Mouse (Mus musculus) thymus, postnatal 14 days (tissue): ENCODE results near the gene Ecsit.

Experiments used
- DNase-seq: peaks from one replicate; pipeline ENCODE4 v3.0.0; 2021

The Ecsit gene

DNA sequence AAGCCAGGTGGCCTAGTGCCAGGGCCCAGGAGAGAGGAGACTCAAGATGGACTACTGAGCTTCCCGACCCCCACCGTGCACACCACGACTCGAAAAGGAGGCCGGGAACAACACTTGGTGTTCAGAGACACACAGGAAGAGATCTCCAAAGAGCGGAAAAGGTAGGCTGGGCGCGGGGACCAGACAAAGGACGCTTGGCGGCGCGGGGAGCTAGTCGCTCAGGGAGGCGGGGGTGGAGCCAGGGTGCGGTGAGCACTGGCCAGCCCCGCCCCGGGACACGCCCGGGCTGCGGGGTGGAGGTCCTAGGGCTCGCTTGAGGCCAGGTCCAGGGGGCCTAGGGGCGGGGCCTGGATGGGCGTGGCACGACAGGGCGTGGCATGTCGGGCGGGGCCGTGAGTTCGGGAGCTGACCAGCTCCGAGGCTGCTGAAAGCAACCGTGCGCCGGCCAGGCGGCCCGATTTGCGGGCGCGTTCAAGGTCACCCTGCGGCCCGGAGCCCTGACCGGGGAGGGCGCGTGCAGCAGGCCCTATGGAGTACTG lies 34.8 kb downstream of the Ecsit start:
- peak; percentile 50 for DNase-seq

DNA sequence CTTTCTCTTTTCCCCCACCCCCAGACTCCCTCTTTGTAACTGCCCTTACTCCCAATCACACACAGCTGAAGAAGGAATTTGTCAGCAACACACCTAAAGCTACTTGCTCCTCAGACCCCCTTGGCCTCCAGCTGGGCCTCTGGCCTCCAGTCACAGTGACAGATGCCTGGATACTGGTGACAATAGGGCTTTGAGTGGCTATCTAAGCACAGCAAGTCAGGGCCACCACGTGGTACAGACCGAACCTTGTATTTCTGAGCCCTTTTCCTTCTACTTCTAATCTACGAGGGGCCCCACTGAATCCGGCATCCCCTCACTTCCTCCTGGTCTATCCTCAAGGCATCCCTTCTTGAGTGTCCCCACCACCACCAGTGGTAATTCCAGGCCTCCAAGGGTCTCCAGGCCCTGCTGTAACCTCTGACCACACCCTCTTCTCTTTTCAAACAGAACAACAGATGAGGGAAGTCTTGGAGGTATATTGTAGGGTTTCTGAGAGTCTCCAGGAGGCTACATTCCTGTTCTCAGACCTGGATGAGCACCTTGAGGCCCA lies 35.4 kb downstream of the Ecsit start:
- no peak for DNase-seq

DNA sequence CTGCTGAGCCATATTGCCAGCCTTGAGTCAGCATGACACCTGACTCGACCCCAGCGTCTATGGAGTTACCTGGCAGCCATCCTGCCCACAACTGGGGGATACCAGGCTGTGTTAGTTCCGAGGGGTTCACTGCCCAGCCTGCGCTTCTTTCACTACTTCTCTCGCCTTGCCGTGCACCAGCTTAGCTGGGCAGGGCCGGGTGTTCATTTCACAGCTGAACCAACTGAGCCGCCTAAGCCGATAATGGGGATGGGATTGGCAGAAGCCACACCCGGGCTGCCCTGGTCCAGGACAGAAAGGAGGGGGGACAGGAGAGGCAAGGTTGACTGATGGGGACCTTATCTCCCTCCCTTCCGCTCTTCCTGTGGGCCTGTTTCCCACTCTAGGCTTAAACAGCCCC lies 35.9 kb downstream of the Ecsit start:
- no peak for DNase-seq

DNA sequence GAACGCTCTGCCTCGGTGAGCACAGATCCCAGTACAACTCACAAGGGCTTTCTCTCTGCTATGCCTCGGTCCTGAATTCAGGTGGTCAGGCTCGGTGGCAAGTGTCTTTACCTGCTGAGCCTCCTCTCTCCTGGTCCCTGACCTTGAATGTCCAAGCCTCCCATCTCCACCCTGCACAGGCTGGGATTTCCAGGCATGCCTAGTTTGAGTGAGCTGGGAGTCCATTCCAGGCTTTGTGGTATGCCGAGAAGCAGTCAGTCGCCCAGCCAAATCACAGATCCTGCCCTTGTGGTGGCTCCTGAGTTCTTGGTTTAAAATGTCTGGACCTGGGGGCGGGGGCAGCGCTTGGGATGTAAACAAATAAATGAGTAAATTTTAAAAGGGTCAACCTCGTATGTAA lies 37.9 kb downstream of the Ecsit start:
- DNase-seq, result no peak

DNA sequence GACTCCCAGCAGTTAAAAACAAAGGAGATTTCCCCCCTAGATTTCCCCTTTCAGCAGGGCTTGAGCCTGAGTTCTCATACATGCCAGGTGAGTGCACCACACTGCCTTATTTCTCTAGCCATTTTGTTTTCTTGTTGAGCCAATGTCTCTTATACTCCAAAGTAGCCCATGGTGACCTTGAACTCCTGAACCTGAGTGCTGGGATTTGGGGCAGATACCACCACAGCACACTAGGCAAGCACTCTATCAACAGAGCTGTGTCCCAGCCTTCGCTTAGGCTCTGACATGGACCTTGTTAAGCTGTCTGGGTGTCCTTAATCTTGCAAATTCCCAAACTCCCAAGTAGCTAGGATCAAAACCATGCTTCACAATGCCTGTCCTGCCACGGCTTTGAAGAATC lies 43.4 kb downstream of the Ecsit start:
- no peak for DNase-seq

DNA sequence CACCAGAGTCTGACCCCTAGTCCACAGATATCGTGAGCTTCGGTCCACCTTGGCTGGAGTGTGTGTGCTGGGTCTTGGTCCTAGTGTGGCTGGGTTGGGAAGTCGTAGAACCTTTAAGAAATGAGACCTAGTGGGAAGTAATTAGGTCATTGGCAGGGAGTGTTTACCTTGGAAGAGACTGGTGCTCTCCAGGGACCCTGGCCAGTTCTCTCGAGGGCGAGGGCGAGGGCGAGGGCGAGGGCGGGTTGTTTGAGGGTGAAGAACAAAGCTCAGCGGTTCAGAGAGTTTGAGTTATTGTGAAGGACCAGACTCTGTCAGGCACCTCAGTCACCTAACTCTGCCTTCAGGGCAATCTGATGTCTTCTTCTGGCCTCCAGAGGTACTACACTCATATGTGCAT lies 47.4 kb downstream of the Ecsit start:
- DNase-seq, result no peak

DNA sequence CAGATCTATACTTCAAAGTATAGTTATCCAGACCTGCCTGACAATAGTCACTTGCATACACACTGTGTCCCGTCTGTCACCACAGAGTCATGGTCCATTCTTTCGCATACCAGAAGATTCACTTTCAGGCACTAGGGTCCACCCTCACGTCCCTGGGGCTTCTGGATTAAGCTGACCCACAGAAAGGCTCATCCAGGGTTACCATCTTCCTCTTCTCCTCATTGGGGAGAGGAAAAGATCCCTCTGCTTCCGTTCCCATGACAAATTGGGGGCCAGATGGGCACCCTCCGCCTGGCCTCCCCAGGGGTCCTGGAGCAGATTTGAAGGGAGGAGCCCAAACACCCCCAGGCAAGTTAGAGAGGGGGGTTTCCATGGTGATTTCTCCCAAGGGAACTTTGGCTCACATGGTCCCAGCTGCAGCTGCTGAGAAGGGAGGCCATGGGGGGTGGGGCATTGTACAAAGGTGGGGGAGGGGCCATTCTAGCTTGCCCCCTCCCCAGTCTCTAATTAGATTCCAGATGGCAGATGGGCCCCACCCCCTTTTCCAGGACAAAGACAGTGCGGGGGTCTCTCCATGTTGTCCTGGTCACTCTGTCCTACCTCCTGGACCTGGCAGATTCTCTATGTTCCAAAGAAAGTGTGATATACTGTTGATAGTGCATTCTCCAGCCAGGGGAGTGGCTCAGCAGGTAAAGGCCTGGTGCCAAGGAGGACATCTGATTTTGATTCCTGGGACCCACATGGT lies 49.8 kb downstream of the Ecsit start:
- DNase-seq, result no peak

DNA sequence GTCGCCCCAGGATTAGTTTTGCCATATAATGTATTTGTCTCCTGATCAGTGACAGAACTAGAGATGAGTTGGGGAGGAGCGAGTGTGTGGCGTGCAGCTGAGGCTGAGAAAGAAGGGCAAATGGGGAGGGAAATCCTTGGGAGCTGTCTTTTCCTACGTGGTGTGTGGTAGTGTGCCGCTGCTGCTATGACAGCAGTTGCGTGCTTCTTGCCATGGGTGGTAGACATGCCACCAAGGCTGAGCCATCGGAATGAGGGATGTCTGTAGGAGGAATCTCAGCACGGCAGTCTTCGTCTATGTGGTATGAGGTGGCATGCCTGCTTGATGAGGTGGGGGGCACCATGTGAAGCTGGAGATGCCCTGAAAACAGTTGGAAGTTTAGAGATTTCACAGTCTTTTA lies 54.9 kb downstream of the Ecsit start:
- DNase-seq, result no peak

DNA sequence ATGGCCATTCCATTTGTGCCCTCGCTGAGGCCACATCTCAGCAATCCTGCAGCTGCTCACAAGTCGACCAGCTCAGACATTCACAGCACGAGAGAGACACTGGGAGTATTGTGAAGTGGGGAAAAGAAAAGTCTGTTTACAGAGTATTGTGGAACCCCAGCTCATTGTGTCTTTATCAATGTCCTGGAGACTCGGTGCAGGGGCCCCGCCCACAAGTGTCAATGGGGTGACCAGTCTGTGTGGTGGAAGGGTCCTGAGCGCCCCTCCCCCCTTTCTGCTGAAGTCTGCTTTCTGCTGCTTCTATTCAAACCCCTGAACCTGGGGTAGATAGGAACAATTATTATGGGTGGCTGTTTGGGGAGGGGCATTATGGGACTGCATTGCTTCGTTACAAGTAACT lies 56.8 kb downstream of the Ecsit start:
- no peak for DNase-seq

DNA sequence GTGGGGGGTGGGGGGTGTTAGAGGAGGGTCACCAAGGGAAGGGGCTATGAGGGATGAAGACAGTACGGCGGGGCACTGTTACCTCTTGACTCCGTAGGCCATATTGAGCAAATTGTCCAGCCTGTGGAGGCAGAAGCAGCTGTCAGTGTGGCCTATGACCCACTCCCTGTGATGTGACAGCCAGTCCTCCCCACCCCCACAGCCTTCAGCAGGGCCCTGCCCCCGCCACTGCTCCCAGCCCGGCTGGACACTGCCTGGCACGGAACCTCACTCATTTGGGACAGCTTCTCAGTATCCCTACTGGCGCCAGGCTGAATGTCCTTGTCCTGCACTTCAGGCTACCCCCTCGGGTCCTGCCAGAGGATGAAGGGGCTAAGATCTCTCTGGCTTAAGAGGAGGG lies 60.6 kb downstream of the Ecsit start:
- no peak for DNase-seq
